Mouse (Mus musculus) lung, postnatal 10 days (tissue): ENCODE results near the gene Tm7sf2.

Source experiments
- DNase-seq: peaks from one replicate; pipeline ENCODE4 v3.0.0; 2021

Gene Tm7sf2

DNA sequence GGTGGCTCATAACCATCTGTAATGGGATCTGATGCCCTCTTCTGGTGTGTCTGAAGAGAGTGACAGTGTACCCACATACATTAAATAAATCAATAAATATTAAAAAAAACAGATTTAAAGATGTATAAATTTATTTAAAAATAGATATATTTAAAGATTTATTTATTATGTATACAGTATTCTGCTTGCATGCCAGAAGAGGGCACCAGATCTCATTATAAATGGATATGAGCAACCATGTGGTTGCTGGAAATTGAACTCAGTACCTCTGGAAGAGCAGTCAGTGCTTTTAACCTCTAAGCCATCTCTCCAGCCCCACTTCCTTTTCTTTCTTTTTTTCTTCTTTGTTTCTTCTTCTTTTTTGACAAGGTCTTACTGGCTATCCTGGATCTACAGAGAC lies 28.2 kb downstream of the Tm7sf2 start:
- DNase-seq: no peak

DNA sequence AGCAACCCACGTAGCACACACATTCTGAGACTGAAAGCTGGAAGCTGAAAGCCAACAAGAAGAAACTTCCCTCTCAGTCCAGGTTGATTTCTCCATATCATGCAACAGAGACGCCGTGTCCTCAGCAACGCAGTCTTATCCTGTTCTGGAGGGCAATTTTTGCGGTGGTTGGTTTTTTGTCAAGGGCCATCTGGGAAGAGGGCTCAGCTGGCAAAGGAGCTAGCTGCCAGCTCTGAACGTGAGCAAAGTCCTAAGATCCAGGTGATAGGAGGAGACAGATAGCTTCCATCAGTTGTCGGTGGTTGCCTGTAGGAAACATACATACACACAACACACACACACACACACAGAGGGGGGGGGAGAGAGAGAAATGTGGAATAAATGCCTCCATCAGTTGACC lies 29.8 kb downstream of the Tm7sf2 start:
- DNase-seq: no peak

DNA sequence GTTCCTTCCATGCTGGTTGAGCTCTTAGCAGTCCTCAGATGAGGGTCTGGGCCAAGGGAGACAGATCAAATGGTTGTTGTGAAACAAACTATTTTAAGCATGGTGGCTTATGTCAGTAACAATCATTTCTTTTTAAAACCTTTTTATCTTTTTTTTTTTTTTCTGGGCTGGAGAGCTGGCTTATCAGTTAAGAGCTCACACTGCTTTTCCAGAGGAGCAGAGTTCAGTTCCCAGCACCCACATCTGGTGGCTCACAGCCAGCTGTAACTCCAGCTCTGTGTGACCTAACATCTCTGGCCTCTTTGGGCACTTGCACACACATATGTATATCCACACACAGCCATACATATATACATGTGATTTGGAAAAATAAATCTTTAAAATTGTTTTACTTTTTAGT lies 30.5 kb downstream of the Tm7sf2 start:
- DNase-seq: no peak

- no peak for DNase-seq
These were observed 32.1 kb downstream of the Tm7sf2 start for GRCm38 (mm10) chr19:6035966-6036585.

GRCm38 (mm10) chr19:6030520-6031280 lies 37.5 kb downstream of the Tm7sf2 start:
- no peak for DNase-seq

- DNase-seq: no peak
These were observed 38.7 kb downstream of the Tm7sf2 start for GRCm38 (mm10) chr19:6029426-6029825.

DNA sequence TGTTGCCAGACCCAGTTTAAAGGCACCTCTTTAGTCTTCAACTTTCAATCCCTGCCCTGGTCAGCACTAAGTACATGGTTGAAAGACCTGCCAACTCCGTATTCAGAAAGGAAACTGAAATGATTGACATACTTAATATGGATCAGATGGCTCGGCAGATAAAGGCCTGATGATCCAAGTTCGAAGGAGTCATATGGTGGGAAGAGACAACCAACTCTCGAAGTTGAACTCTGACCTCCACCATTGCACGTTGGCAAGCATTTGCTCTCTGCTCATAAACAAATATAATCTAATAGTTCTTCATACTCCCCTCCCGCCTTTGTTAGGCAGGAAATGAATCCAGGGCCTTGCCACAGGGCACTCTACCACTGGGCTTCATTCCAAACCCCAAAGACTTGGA lies 39.2 kb downstream of the Tm7sf2 start:
- DNase-seq: peak; percentile 43

DNA sequence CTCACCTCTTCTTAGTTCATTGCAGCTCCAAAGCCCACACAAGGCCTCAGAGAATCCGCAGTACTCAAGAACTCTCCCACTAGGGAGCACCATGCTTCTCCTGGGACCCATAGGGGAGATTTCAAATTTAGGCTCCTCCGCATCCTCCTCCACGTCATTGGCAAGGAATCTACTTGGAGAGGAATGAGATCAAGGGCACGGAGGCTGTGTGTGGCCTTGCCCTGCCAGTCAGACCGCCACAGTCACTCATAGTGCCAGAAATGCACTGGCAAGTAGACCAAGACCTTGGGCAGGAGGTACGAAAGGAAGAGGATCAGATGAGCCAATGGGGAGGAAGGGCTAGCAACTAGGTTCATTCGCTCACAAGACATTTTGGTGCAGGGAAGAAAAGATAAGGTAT lies 44.2 kb downstream of the Tm7sf2 start:
- DNase-seq: no peak

DNA sequence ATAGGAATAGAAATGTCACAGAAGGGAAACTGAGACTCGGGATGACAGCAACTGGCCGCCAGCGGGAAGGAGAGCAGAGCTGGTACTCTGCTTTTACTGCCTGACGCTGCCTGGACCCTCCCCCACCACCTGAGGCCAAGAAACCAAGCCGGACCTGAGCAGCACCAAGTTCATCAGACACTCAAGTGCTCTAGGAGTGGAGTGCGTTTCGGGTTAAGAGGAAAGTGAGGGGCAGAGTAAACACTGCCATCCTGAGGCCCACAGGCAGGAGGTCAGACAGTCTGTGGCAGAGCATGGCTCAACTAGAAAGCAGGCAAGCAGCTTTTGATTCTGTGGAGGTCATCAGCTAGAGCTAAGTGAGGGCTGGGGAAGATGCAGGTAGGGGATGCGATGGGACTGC lies 45.1 kb downstream of the Tm7sf2 start:
- DNase-seq: no peak

DNA sequence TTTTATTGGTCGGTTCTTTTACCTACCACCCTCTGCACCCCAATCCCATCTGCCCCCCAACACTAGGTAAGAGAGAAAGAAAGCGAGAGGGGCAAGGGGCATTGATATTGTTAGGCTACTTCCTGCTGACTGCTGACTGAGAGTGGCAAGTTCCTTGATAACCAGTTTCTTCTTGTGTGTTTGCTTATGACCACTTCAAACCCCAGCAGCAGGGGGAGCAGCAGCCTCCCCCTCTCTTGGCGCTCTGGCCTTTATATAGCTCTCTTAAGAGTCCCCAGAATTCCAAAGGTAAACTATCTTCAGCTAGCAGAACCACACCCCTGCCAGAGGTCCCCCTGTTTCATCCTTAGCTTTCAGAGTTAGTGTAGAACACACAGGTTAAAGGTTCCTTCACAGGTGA lies 47.9 kb downstream of the Tm7sf2 start:
- no peak for DNase-seq

- DNase-seq: peak; percentile 95
These were observed 49.8 kb downstream of the Tm7sf2 start for GRCm38 (mm10) chr19:6018142-6019089.

- DNase-seq: peak; percentile 27
These were observed 51.6 kb downstream of the Tm7sf2 start for GRCm38 (mm10) chr19:6016532-6016931.

DNA sequence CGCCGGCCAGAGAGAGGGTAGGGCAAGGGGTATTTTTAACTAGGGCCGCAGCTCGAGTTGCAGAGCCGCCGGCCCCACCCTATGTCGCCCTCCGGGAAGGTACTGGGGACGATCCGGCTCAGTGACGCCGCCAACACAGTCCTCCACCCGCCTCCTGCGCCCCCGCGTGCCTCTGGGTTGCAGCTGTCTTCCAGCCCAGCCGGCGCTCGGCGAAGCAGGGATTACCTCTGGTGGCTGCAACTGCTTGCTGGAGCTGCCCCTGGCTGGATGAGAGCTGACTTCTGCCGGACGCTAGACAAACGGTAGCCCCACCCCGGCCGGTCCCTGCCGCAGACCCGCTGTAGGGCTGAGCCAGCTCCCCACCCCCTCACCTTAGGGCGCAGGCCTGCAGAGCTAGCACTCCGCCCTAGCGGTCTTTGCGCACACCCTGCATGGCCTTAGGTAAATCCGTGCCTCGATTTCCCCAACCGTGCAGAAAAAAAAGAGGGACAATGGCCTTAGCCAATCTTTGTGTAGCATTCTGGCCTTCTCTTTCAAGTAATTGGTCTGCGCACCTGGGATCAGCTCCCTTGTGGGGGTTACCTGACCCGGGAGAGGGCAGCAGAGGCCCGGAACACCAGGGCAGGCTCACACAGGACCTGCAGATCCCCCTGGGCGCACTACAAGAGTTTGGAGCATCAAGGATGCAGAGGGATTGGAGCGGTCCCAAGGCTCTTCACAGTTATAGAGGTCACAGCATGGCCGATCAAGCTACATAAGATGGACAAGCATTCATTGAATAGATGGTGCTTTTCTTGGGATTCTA lies 52.5 kb downstream of the Tm7sf2 start, which contains the start of gene Capn1:
Gene Capn1 (minus strand): TSS at position 387 of the 805 bp plus-strand sequence.
- peak; percentile 88 for DNase-seq

DNA sequence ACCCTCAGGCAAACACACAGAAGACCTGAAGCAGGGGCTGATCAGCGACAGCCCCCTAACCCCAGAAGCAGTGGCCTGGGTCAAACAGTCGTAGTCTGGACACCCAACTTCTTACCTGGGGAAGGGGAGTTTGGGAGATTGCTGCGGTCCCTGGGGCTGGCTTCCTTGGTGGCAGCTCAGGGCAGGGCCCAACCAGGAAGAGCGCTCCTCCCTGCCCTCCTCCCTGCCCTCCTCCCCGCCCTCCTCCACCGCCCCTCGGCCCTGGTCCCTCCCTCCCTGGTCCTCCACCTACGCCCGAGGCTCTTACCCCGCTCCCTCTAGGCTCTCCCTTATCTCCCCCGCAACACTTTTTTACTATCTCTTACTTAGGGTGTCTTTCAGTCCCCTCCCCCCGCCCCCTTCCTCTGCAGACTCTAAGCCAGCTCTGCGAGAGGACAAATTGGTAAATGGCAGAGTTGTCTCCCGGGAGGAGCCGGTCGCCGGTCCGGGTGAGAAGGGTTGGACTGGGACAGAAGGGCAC lies 53.1 kb downstream of the Tm7sf2 start:
- DNase-seq: peak; percentile 65

DNA sequence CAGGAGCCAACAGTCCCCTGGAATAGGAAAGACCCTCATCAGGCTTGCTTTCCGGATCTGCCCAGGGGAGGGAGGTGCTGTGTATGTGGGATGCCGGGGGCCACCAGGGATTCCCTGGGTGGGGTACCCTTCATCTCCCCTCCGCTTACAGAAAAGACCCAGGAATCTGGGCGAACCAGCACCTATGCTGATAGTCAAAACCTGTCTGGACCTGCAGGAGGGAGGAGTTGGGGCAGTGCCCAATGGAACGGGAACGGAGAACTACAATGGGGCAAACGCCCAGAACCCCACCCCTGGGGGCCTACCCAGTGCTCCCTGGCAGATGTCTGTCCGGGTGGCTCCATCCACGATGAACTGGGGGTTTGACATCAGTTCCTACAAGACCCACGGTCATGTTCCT lies 54.5 kb downstream of the Tm7sf2 start:
- DNase-seq: no peak
